Mouse (Mus musculus): ENCODE measurements around the gene Pacsin3. TPM values are rescaled to one million over a fixed set of nuclear protein-coding genes. Genes with fewer than 3 reads are reported as not detected.
A peak's percentile ranks its signal among the peaks of the same experiment; 100 is the strongest.

The Pacsin3 gene
- polyA plus RNA-seq, 1 experiment = 0.47 TPM

DNA sequence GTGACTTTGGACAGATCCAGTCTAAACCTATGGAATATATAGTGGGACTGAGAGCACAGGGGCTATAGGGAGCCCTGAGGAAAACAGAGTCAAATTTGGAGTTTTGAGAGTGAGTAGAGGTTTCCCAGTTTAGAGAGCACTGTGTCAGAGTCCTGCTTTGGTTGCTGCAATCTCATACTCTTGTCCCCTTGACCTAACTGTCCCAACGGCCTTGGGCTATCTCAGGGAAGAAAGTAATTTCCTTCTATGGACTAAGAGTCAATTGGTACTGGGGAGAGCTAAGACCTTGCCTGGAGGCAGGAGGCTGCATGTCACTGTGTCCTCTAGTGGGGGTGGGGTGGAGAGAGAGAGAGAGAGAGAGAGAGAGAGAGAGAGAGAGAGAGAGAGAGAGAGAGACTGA lies 3.1 kb downstream of the Pacsin3 start:
- Histone ChIP-seq H3K36me3 (replicated peaks; ENCODE audit: low read length) (no peaks in the 10 kb centered on the region), H3K9me3 (no peaks in the 10 kb centered on the region), H3K4me3 (replicated peaks) (no peak overlapping the region), H3K27me3 (replicated peaks) (peaks cover 83% of the 10 kb centered on the region), H3K4me1 (peaks cover 27% of the 10 kb centered on the region)
- TF ChIP-seq FLI1 (IDR thresholded peaks at IDR 0.05; ENCODE audit: low read length) (no peak), GATA1 (IDR thresholded peaks at IDR 0.05; ENCODE audit: borderline replicate concordance, low read length) (no peak)

DNA sequence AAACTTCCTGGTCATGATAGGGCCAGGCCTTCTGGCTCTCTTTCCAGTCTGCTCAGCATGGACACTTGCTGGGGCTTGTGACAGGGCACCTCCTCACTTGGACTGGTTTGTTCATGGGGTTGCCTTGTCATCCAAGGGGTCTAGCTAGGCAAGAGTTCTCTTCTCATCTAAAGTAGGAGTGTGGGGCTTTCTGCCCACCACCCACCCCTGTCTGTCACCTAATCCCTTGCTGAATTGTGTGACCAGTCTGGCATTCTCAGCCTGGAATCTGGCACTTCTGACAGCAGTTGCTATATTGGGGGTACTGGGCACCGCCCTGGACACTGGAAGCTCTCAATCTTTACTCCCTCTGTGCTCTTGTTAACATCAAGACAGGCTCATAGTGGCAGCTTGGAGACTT lies 3.7 kb downstream of the Pacsin3 start:
- Histone ChIP-seq H3K27me3 (replicated peaks) (peaks cover 76% of the 10 kb centered on the region), H3K36me3 (replicated peaks; ENCODE audit: low read length) (no peaks in the 10 kb centered on the region), H3K9me3 (no peaks in the 10 kb centered on the region), H3K4me1 (peaks cover 33% of the 10 kb centered on the region), H3K4me3 (replicated peaks) (no peak overlapping the region)
- TF ChIP-seq GATA1 (IDR thresholded peaks at IDR 0.05; ENCODE audit: borderline replicate concordance, low read length) = no peak

DNA sequence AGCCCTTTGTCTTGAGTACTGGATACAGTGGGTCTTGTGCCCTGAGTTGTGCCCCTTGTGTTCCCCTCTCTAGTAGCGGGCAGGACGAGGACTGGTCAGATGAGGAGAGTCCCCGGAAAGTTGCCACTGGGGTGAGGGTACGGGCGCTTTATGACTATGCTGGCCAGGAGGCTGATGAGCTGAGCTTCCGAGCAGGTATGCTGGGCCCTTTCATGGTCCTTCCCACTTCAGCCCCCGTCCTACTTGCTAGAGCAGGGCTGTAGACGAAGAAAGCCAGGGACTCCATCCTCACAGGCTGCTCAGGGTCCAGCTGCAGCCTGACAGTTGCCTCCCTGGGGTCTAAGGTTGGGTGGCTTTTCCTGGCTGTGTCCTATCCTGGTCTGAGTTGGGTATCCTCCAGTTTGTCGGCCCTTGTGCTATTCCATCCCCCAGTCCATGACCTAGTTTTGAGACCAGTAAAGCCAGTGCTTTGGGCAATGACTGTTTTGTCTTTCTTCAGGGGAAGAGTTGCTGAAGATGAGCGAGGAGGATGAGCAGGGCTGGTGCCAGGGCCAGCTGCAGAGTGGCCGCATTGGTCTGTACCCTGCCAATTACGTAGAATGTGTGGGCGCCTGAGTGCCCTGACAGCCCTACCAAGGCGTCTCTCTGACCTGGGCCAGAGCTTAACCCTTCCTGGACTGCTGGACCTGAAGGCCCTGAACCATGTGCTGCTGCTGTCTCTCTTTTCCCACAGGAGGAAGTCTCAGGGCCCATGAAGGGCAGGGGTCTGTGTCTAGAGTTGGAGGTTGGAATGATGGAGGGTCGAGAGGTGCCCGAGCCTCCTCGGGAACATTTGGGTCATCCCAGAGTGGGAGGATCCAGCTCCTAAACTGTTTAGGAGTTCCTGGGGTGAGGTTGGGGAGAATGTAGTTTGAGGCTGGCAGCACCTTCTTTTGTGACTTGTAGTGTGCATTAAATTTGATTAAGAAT lies 8.2 kb downstream of the Pacsin3 start:
- peak overlapping the region; percentile 96 for H3K4me3 ChIP-seq (replicated peaks)

DNA sequence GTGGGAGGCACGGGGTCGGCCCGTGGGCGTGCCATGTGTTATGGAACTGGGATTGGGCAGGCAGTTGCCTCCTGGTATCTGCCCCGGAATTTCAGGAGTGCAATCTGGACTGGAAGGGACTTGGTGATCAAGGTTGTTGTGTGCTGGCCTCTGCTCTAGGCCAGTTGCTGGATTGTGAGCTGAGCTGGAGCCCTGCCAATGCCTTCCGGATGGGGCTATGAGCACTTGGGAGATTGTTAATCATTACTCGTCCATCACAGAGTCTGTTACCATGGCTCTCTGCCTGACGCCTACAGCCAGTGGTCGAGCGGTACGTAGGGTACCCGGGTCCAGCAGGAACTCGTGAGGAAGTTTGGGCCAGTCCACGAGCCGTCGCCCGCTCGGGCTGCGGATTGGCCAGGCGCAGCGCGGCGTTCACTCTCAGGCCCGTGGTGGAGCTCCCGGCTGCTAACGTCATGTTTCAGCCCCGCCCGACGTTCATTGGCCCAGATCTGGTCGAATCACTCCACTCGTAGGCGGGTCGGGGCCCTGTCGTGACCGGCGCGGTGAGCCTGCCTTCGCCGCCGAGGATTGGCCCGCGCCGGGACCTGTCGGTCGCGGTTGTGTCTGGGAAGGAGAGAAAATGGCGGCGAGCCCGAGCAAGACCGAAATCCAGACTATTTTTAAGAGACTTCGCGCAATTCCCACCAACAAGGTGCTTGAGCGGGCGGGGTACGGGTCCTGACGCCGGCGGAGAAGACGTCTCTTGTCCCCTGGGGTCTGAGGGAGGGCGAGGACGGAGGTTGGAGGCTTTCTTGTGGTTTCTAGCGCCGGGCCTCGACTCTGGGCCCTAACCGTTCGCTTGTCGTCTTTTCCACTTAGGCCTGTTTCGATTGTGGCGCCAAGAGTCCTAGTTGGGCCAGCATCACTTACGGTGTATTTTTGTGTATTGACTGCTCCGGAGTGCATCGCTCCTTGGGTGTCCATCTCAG lies 9.2 kb downstream of the Pacsin3 start, which contains the start of gene Arfgap2:
Gene Arfgap2, plus strand, starts transcription at position 264 of the 971 bp plus-strand sequence.
- Histone ChIP-seq H3K9me3 (no peaks in the 10 kb centered on the region), H3K27me3 (replicated peaks) (peaks cover 21% of the 10 kb centered on the region), H3K4me3 (replicated peaks) (peak within 1 kb of the TSS; percentile 96), H3K4me1 (peaks cover 45% of the 10 kb centered on the region), H3K36me3 (replicated peaks; ENCODE audit: low read length) (peaks cover 39% of the 10 kb centered on the region)
- no peak for TF ChIP-seq GATA1 (IDR thresholded peaks at IDR 0.05; ENCODE audit: borderline replicate concordance, low read length)
- TF ChIP-seq FLI1 (IDR thresholded peaks at IDR 0.05; ENCODE audit: low read length) = no peak

More for the DNA sequence above, 8.2 kb downstream of the Pacsin3 start:
- TF ChIP-seq GATA1 (IDR thresholded peaks at IDR 0.05; ENCODE audit: borderline replicate concordance, low read length) = no peak
- TF ChIP-seq FLI1 (IDR thresholded peaks at IDR 0.05; ENCODE audit: low read length) = no peak
- Histone ChIP-seq H3K27me3 (replicated peaks) (peaks cover 32% of the 10 kb centered on the region), H3K9me3 (no peaks in the 10 kb centered on the region), H3K36me3 (replicated peaks; ENCODE audit: low read length) (peaks cover 29% of the 10 kb centered on the region), H3K4me1 (peaks cover 35% of the 10 kb centered on the region)

DNA sequence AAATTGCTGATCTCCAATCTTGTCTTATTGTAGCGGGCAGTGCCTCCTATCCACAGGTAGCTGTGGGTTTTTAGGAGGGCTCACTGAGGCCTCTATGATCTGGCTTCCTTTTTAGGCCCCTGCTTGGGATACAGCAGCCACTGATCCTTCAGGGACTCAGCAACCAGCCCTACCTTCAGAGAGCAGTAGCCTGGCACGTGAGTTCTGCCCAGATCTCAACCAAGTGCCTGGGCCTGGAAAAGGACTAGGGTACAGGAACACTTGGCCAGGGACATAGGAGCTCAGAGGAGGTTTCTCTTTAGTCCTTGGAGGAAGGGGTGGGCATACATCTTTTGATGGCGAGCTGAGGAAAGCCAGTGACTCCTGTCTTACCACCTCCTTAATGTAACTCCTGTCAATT lies 12.3 kb downstream of the Pacsin3 start:
- no peaks in the 10 kb centered on the region for H3K9me3 ChIP-seq
- no peaks in the 10 kb centered on the region for H3K27me3 ChIP-seq (replicated peaks)
- no peak overlapping the region for H3K4me3 ChIP-seq (replicated peaks)
- TF ChIP-seq FLI1 (IDR thresholded peaks at IDR 0.05; ENCODE audit: low read length) = no peak
- no peak for TF ChIP-seq GATA1 (IDR thresholded peaks at IDR 0.05; ENCODE audit: borderline replicate concordance, low read length)
- H3K4me1 ChIP-seq = peaks cover 49% of the 10 kb centered on the region
- peaks cover 70% of the 10 kb centered on the region for H3K36me3 ChIP-seq (replicated peaks; ENCODE audit: low read length)

DNA sequence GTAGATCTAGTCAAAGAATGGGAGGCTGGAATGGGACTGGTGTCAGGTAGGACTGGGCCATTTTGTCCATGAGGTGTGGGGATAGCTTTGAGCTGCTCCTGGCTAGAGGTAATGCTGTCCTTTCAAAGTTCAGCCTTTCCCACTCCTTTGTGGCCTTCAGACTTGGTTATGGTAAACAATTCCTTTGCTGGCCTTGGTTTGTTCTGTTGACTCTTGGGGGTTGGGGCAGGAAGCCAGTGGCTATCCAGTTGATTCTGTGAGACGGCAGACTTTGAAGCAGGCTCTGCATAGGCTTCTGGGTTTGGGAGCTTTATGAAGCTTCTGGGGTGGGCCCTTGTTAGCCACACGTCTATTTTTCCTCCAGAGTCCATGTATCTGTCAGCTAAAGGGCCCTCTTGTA lies 13.0 kb downstream of the Pacsin3 start:
- Histone ChIP-seq H3K36me3 (replicated peaks; ENCODE audit: low read length) (peaks cover 76% of the 10 kb centered on the region), H3K4me1 (peaks cover 48% of the 10 kb centered on the region), H3K27me3 (replicated peaks) (no peaks in the 10 kb centered on the region)

DNA sequence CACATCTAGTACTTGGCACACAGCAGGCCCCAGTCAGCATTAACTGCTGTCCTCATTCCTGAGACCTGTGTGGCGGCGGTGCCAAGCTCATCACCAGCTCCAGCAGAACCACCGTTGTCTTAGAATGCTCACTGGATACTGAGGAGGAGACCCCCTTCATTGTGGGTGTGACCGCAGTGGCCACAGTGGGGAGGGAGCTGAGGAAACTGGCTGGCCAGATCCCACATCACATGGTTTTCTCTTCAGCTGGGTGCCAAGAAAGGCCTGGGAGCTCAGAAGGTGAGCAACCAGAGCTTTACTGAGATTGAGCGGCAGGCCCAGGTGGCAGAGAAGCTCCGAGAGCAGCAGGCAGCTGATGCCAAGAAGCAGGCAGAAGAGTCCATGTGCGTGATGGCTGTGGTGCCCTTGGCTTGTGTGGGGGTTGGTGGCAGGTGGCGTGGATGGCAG lies 14.0 kb downstream of the Pacsin3 start:
- Histone ChIP-seq H3K9me3 (no peaks in the 10 kb centered on the region), H3K36me3 (replicated peaks; ENCODE audit: low read length) (peaks cover 87% of the 10 kb centered on the region), H3K4me3 (replicated peaks) (no peak overlapping the region), H3K27me3 (replicated peaks) (no peaks in the 10 kb centered on the region), H3K4me1 (peaks cover 38% of the 10 kb centered on the region)
- no peak for TF ChIP-seq GATA1 (IDR thresholded peaks at IDR 0.05; ENCODE audit: borderline replicate concordance, low read length)
- TF ChIP-seq FLI1 (IDR thresholded peaks at IDR 0.05; ENCODE audit: low read length) = no peak

More for the DNA sequence above, 13.0 kb downstream of the Pacsin3 start:
- TF ChIP-seq GATA1 (IDR thresholded peaks at IDR 0.05; ENCODE audit: borderline replicate concordance, low read length) (no peak), FLI1 (IDR thresholded peaks at IDR 0.05; ENCODE audit: low read length) (no peak)
- H3K9me3 ChIP-seq = no peaks in the 10 kb centered on the region
- H3K4me3 ChIP-seq (replicated peaks) = no peak overlapping the region

DNA sequence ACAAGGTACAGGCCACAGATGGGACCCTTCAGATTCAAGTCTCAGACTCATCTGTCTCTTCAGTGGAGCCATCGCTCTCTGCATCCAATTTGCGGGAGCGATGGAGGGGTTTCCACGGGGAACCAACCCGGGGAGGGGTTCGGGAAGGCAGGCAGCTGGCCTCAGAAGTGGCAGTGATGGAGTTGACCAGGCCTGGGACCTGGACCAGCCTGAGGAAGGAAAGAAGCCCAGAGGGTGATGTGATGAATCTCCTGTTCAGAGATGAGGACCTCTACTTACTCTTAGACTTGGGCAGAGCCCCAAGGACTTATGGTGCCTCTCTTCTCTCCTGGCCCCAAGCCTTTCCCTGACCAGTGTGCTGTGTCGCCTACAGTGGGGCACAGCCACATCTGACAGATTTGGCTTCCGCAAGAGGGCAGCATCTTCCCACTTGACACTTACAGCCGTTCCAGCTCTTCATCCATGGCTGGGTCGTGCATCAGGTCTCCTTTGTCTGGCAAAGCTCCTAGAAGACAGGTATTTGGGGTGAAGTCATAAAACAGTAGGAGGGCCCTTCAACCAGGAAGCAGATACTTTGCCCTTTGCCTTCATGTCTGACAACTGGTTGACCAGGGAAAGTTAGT lies 23.1 kb downstream of the Pacsin3 start:
- no peaks in the 10 kb centered on the region for H3K9me3 ChIP-seq
- H3K27me3 ChIP-seq (replicated peaks) = no peaks in the 10 kb centered on the region
- TF ChIP-seq FLI1 (IDR thresholded peaks at IDR 0.05; ENCODE audit: low read length) (no peak), GATA1 (IDR thresholded peaks at IDR 0.05; ENCODE audit: borderline replicate concordance, low read length) (no peak)
- H3K4me3 ChIP-seq (replicated peaks) = no peak overlapping the region
- peaks cover 50% of the 10 kb centered on the region for H3K36me3 ChIP-seq (replicated peaks; ENCODE audit: low read length)
- peaks cover 4% of the 10 kb centered on the region for H3K4me1 ChIP-seq

DNA sequence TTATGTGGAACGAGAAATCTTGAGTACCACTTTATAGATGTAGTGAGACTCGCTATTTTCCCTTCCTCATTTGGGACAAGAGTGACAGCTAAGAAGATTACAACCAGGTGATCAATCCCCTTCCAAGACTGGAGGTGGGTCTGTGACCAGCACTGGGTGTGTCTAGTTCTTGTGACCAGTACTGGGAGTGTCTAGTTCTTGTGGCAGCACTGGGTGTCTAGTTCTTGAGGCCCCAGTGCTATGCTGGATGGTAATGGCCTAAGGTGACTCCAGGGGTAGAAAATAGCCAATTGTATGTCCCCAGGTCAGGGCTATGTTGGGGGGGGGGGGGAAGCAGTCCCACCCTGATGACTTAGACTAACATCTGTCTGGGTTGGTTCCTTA lies 23.6 kb downstream of the Pacsin3 start:
- peaks cover 9% of the 10 kb centered on the region for H3K4me1 ChIP-seq
- H3K9me3 ChIP-seq = no peaks in the 10 kb centered on the region
- TF ChIP-seq GATA1 (IDR thresholded peaks at IDR 0.05; ENCODE audit: borderline replicate concordance, low read length) = no peak
- TF ChIP-seq FLI1 (IDR thresholded peaks at IDR 0.05; ENCODE audit: low read length) = no peak
- H3K27me3 ChIP-seq (replicated peaks) = peaks cover under 1% of the 10 kb centered on the region
- H3K36me3 ChIP-seq (replicated peaks; ENCODE audit: low read length) = peaks cover 45% of the 10 kb centered on the region
- H3K4me3 ChIP-seq (replicated peaks) = no peak overlapping the region

Measured in megakaryocyte, embryonic 14.5 days (primary cell).